Mouse (Mus musculus): ENCODE data around the gene Tnni3k.

DNA sequence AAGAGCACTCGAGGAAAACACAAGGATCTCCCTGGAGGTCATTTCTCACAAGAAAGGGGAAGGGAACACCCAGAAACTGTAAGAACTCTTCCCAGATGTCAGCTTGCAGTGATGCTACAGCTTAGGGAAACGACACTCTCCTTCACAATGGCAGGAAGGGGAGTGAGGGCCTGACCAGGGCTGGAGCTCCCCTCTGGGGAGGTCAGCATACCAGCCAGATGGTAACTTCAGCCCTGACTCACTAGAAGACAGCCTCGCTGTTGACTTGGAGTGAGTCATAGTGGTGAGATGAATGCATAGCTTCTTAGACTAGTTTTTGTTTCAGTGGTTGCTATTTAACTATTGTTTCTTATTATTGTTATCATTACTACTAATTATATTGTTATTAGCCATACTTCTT is 300.7 kb downstream of the Tnni3k start:
- no peak for TF ChIP-seq MAFK (IDR thresholded peaks at IDR 0.05; ENCODE audit: insufficient replicate concordance, low read length)
- no peak for TF ChIP-seq KAT2A (IDR thresholded peaks at IDR 0.05; ENCODE audit: insufficient replicate concordance, low read length)
- TF ChIP-seq NRF1 (IDR thresholded peaks at IDR 0.05; ENCODE audit: low read depth, low read length), result no peak
- no peak for TF ChIP-seq ZC3H11A (IDR thresholded peaks at IDR 0.05; ENCODE audit: low read depth, low read length)
- no peak for TF ChIP-seq CTCF (conservative IDR thresholded peaks at IDR 0.05 in 1 of 2, IDR thresholded peaks at IDR 0.05 in 1 of 2; ENCODE audit: low read depth in 2 of 2, low read length in 2 of 2)
